Mouse (Mus musculus) naive thymus-derived CD4-positive, alpha-beta T cell, adult 2 months (primary cell): ENCODE measurements around the gene Casp9.

ENCODE experiments used
- DNase-seq: peaks from one replicate; pipeline ENCODE4 v3.0.0-alpha.2; 2011; ENCODE audit warnings: low read depth

The Casp9 gene

GRCm38 (mm10) chr4:141781201-141781985 lies 12.0 kb upstream of the Casp9 start:
- no peak for DNase-seq

- DNase-seq, result no peak
Measured at GRCm38 (mm10) chr4:141784835-141785234, 8.6 kb upstream of the Casp9 start.

GRCm38 (mm10) chr4:141786141-141786540 lies 7.3 kb upstream of the Casp9 start:
- DNase-seq, result no peak

- DNase-seq, result no peak
Measured at GRCm38 (mm10) chr4:141787046-141787445, 6.4 kb upstream of the Casp9 start.

DNA sequence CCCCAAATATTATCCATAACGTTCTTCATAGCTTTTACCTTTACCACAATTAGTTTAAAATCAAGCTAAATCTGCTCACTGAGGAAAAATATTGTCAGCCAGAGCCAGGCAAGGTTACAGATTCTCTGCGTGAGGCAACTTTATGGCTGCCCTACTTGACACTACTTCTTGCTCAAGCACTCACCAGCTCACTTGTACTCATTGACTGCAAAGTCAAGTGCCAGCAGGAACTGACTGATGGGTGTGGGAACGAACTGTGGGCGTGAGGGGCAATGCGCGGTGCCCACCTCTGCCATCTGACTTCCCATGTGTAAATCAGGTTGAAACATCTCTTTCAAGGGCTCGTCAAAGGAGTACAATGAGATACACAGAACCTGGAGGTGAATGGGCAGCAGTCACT lies 6.0 kb upstream of the Casp9 start:
- DNase-seq, result no peak

- no peak for DNase-seq
Measured at GRCm38 (mm10) chr4:141789564-141790218, 3.7 kb upstream of the Casp9 start.

DNA sequence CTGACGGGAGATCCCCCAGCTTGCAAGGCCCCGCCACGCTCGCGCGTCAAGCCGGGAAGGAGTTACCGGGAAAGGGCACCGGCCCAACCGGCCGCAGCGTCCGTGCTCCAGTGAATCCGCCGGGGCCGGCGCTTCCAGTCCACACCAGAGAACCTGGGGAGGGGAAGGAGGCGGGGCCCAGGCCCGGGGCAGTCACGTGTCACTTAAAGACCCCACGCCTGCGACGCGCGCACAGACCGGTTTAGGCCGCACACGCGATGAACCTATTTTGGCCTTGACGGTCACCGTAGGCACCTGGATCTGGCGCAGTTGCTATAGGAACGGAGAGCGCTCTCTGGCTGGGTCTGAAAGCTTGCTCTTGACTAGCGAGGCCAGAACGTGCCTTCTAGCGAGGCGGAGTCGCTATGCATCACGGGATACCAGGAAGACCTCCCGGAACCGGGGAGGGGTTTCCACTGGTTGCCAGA lies 2.9 kb upstream of the Casp9 start, which contains the start of gene Dnajc16:
TSS of gene Dnajc16 (minus strand) at position 408 of the 467 bp plus-strand sequence.
- DNase-seq, result peak; percentile 98

- DNase-seq, result peak; percentile 23
Measured at GRCm38 (mm10) chr4:141791486-141791885, 1.9 kb upstream of the Casp9 start.

- peak; percentile 18 for DNase-seq
Measured at GRCm38 (mm10) chr4:141791951-141792350, 1.5 kb upstream of the Casp9 start.

DNA sequence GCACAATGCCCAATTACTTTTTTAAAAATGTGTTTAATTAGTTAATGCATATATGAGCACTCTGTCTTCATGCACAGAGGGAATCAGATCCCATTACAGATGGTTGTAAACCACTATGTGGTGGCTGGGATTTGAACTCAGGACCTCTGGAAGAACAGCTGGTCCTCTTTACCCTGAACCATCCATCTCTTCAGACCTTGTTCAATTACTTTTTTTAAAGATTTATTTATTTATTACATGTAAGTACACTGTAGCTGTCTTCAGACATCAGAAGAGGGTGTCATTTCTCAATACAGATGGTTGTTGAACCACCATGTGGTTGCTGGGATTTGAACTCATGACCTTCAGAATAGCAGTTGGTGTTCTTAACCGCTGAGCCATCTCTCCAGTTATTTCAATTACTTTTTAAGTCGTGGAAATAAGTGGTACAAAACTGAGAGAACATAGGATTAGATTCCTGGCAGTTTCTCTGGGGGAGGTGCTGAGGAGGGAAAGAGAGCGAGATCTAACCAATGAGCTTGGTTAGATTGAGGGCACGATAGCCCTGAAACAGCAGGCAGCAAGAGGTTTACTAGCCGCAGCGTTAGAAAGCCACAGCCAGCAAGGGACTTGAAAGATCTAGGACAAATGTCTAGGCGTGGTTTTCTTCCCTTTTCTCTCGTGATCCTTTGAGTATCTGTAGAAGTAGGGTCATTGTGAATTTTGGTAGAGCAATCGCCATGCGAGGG lies 694 bp upstream of the Casp9 start:
- DNase-seq, result no peak

DNA sequence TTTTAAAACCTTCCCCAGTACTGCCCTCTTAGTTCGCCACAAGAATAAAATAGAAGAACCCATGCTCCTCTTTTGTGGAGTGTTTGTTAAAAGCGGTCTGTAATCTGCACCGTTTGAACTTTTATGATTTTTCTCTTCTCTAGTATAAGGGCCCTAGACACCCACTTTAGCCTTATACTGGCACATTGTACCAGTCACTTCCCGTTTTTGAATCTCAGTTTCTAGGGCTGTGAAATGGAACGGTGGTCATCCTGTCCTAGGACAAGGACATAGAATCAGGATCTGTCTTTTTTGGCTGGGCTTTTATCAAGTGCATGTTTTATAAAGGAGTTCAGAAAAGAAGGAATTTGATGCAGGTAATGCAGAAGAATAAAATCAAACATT lies 732 bp downstream of the Casp9 start:
- no peak for DNase-seq

GRCm38 (mm10) chr4:141796356-141796755 lies 2.9 kb downstream of the Casp9 start:
- DNase-seq, result no peak

- DNase-seq, result no peak
Measured at GRCm38 (mm10) chr4:141796954-141797353, 3.5 kb downstream of the Casp9 start.

GRCm38 (mm10) chr4:141797545-141797944 lies 4.1 kb downstream of the Casp9 start:
- no peak for DNase-seq

GRCm38 (mm10) chr4:141804105-141804504 lies 10.7 kb downstream of the Casp9 start:
- no peak for DNase-seq

- DNase-seq, result no peak
Measured at GRCm38 (mm10) chr4:141805886-141806285, 12.5 kb downstream of the Casp9 start.

DNA sequence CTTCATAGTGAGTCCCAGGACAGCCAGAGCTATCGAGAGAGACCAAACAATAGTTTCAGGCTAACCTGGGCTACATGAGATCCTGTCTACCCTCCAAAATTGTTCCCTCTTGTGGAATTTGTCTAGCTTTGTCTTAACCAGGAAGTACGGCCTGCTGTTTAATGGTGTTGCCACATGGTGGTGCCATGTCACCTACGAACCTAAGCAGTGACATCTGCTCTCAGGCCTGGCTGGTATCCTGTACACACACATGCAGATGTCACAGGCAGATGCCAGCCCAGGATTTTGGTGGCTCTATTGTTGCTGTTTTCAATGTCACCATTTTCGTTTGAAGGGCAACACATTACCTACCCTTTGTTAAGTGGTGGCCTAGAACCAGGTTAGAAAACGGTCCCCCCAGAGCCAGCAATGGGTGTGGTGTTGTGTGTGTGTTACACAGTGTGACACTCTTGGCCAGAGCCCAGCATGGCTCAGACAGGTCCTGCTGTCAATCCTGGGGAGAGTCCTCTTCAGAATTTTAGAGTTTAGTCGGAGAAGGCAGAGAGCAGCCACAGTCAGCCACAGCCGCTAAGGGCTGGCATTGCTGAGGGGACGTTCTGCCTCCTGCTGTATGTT lies 16.5 kb downstream of the Casp9 start:
- peak; percentile 55 for DNase-seq

DNA sequence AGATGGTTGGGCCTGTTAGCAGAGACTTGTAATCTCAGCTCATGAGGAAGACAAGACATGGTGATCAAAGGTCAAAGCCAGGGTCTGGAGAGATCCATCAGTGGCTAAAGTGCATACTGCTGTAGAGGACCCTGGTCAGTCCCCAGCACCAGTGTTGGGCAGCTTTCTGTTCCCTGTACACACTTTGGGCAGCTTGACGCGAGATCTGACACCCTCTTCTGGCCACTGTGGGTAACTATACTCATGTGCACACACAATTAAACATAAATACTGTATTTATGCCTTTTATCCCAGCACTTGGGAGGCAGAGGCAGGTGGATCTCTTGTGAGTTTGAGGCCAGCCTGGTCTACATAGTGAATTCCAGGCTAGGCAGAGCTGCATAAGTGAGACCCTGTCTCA lies 17.6 kb downstream of the Casp9 start:
- DNase-seq, result no peak

DNA sequence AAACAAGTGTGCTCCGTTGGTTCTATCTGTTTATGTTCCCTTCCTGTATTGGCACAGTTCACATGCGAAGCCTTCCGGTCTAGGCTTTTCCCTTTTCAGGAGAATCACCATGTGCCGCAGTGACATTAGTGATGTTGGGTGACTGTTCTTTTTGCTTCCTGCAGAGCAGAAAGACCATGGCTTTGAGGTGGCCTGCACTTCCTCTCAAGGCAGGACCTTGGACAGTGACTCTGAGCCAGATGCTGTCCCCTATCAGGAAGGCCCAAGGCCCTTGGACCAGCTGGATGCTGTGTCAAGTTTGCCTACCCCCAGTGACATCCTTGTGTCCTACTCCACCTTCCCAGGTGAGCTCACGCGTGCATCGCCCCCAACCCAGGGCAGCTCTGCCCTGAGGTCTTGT lies 18.0 kb downstream of the Casp9 start:
- DNase-seq, result no peak

- DNase-seq, result no peak
Measured at GRCm38 (mm10) chr4:141816267-141816666, 22.9 kb downstream of the Casp9 start.

GRCm38 (mm10) chr4:141816776-141817655 lies 23.6 kb downstream of the Casp9 start:
- DNase-seq, result no peak
